Mouse (Mus musculus): ENCODE results near the gene Ptafr. TPM values are rescaled to one million over a fixed set of nuclear protein-coding genes. Genes with fewer than 3 reads are reported as not detected.
"Not testable (repeated sequence)": the region's sequence is repeated elsewhere in the genome, so short reads cannot be mapped to it uniquely, and the experiment has no call there.

Ptafr gene
- total RNA-seq, 2 experiments from 2014 or later, result 1.0 to 1.1 TPM

DNA sequence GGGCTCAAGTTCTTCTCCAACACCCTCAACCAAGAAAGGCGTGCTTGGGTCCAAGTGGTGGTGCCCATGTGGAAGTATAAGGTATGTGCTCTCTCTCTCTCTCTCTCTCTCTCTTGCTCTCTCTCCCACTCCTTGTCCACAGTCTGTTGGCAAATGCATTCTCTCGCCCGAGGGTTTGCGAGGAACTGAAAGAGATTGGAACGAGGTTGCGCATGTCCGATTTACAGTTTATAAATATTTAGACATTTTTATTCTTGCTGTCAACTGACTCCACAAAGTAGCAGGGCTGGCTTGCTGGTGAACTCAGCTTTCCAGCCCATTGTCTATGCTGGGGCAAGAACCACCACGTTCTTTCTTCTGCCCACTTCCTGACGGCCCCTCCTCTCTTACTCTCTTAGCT lies 7.3 kb downstream of the Ptafr start:
- H3K4me3 ChIP-seq, result no peak overlapping the region
- no peak for DNase-seq (ENCODE audit: low spot score in 2 of 2)
- TF ChIP-seq CTCF (conservative IDR thresholded peaks at IDR 0.05), result no peak

GRCm38 (mm10) chr4:132573327-132573726 lies 9.5 kb downstream of the Ptafr start:
- DNase-seq (ENCODE audit: low spot score in 2 of 2), result no peak
- TF ChIP-seq CTCF (conservative IDR thresholded peaks at IDR 0.05), result no peak

More for the DNA sequence above, 7.3 kb downstream of the Ptafr start:
- H3K27ac ChIP-seq, result no peak overlapping the region

GRCm38 (mm10) chr4:132574809-132575347 lies 11.0 kb downstream of the Ptafr start:
- Histone ChIP-seq H3K4me3 (no peak overlapping the region), H3K27ac (no peak overlapping the region)
- no peak for DNase-seq (ENCODE audit: low spot score in 2 of 2)
- TF ChIP-seq CTCF (conservative IDR thresholded peaks at IDR 0.05), result no peak

More at GRCm38 (mm10) chr4:132573327-132573726, 9.5 kb downstream of the Ptafr start:
- Histone ChIP-seq H3K27ac (no peak overlapping the region; the same call in 1 of the 2 replicates), H3K4me3 (no peak overlapping the region)

DNA sequence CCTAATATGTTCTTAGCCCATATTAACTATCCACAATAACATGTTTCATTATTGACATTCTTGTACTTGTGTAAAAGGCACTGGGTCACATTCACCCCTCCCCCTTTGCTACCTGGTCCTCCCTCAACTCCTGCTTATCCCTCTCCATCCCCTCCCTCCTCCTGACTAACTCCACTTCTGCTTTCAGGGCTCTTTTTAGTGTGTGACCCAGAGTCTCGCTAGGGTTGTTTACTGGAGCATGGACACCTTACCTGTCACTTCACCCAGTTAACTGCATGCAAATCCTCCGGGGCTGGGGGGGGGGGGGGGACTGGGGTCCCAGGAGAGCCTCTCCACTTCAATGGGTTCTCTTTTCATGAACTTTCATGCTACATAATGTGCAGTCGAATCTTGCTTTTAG lies 19.9 kb downstream of the Ptafr start:
- no peak for DNase-seq (ENCODE audit: low spot score in 2 of 2)
- TF ChIP-seq CTCF (conservative IDR thresholded peaks at IDR 0.05), result no peak
- no peak overlapping the region for H3K27ac ChIP-seq
- no peak overlapping the region for H3K4me3 ChIP-seq

GRCm38 (mm10) chr4:132584975-132585374 lies 21.1 kb downstream of the Ptafr start:
- DNase-seq (ENCODE audit: low spot score in 2 of 2), result no peak
- H3K27ac ChIP-seq, result no peak overlapping the region
- no peak for TF ChIP-seq CTCF (conservative IDR thresholded peaks at IDR 0.05)
- H3K4me3 ChIP-seq, result no peak overlapping the region

- Histone ChIP-seq H3K4me3 (no peak overlapping the region), H3K27ac (no peak overlapping the region)
- no peak for TF ChIP-seq CTCF (conservative IDR thresholded peaks at IDR 0.05)
- no peak for DNase-seq (ENCODE audit: low spot score in 2 of 2)
These were observed 22.4 kb downstream of the Ptafr start for GRCm38 (mm10) chr4:132586282-132586681.

- no peak overlapping the region for H3K4me3 ChIP-seq
- DNase-seq (ENCODE audit: low spot score in 2 of 2), result no peak
- TF ChIP-seq CTCF (conservative IDR thresholded peaks at IDR 0.05), result no peak
- no peak overlapping the region for H3K27ac ChIP-seq
These were observed 24.6 kb downstream of the Ptafr start for GRCm38 (mm10) chr4:132588512-132588911.

GRCm38 (mm10) chr4:132590642-132591041 lies 26.8 kb downstream of the Ptafr start:
- Histone ChIP-seq H3K4me3 (no peak overlapping the region), H3K27ac (no peak overlapping the region)
- TF ChIP-seq CTCF (conservative IDR thresholded peaks at IDR 0.05), result no peak
- no peak for DNase-seq (ENCODE audit: low spot score in 2 of 2)

DNA sequence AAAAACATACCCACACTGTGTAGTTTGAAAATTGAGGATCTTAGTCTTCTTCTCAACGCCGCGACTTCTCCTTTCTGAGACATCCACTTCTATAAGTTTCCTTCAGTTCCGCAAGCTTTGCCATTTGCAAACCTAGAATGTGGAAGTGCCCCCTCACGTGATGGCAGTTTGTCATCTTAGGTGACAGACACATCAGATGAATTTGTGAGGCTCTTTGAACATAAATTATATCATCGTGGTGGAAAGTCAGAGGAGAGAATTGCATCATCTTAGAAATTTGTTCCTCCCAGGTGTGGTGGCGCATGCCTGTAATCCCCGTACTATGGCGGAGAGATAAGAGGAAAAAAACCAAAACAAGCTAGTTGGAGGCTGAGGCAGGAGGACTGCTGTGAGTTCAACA lies 29.1 kb downstream of the Ptafr start:
- no peak for TF ChIP-seq CTCF (conservative IDR thresholded peaks at IDR 0.05)
- Histone ChIP-seq H3K27ac (no peak overlapping the region), H3K4me3 (no peak overlapping the region)
- no peak for DNase-seq (ENCODE audit: low spot score in 2 of 2)

GRCm38 (mm10) chr4:132594191-132594590 lies 30.3 kb downstream of the Ptafr start:
- no peak for TF ChIP-seq CTCF (conservative IDR thresholded peaks at IDR 0.05)
- H3K4me3 ChIP-seq, result no peak overlapping the region
- DNase-seq (ENCODE audit: low spot score in 2 of 2), result no peak
- no peak overlapping the region for H3K27ac ChIP-seq

- no peak for TF ChIP-seq CTCF (conservative IDR thresholded peaks at IDR 0.05)
These were observed 35.0 kb downstream of the Ptafr start for GRCm38 (mm10) chr4:132598861-132599260.

DNA sequence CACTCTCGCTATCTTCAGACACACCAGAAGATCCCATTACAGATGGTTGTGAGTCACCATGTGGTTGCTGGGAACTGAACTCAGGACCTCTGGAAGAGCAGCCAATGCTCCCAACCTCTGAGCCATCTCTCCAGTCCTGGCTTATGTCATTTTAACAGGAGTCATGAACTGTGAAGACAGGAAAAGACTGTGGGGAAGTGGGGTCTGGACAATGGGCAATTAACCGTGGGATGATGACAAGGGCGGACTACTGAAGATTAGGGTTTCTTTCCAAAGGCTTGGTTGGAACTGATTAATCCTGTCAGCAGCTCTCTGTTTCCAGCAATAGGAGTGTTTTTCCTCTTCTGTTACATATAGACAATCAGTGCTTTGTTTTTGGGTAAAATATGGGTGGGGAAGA lies 35.9 kb downstream of the Ptafr start:
- TF ChIP-seq CTCF (conservative IDR thresholded peaks at IDR 0.05), result no peak
- H3K4me3 ChIP-seq, result no peak overlapping the region
- DNase-seq (ENCODE audit: low spot score in 2 of 2), result no peak

More at GRCm38 (mm10) chr4:132598861-132599260, 35.0 kb downstream of the Ptafr start:
- Histone ChIP-seq H3K4me3 (no peak overlapping the region), H3K27ac (no peak overlapping the region)
- DNase-seq (ENCODE audit: low spot score in 2 of 2), result no peak

DNA sequence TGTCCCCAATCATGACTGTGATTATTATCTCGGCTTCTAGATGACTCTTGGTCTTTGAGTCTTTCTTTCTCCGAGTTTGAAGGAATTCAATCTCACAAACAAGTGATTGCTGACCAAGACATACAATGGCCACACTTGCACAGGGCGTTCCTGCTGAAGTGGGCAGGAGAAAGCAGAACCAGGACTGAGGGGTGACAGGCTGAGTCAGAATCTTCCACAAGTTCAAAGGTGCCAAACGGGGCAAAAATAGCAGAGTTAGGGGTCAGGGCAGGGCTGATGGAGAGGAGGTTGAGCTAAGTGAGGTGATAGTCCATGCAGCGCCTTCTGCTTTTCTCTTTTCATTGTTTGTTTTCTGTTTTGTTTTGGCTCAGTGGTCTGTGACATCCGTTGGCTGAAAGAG lies 36.6 kb downstream of the Ptafr start:
- H3K27ac ChIP-seq, result no peak overlapping the region
- DNase-seq (ENCODE audit: low spot score in 2 of 2), result no peak
- H3K4me3 ChIP-seq, result no peak overlapping the region
- TF ChIP-seq CTCF (conservative IDR thresholded peaks at IDR 0.05), result no peak

More for the DNA sequence above, 35.9 kb downstream of the Ptafr start:
- no peak overlapping the region for H3K27ac ChIP-seq

GRCm38 (mm10) chr4:132601242-132601641 lies 37.4 kb downstream of the Ptafr start:
- H3K4me3 ChIP-seq; DNase-seq (ENCODE audit: low spot score in 2 of 2); H3K27ac ChIP-seq: not testable (repeated sequence)

Data from layer of hippocampus, adult 2 months (tissue).